Mouse (Mus musculus): ENCODE data around the gene Gm9844. TPM values are rescaled to one million over a fixed set of nuclear protein-coding genes. Genes with fewer than 3 reads are reported as not detected.
"Not testable (repeated sequence)": the region's sequence is repeated elsewhere in the genome, so short reads cannot be mapped to it uniquely, and the experiment has no call there.

The Gm9844 gene
- polyA plus RNA-seq (2015; fragmentation: Nextera tagmentation; extraction: Ambion mirVana), result 23.0 and 28.5 TPM in 2 replicates

- H3K36me3 ChIP-seq (ENCODE audit: control insufficient read depth, insufficient read depth), result no peaks in the 10 kb centered on the region
- no peak within 1 kb of the TSS for H3K27ac ChIP-seq (ENCODE audit: low read length)
- no peak within 1 kb of the TSS for H3K4me2 ChIP-seq (ENCODE audit: low read length)
- no peaks in the 10 kb centered on the region for H3K4me1 ChIP-seq (replicated peaks; ENCODE audit: control insufficient read depth, insufficient read depth, low read length)
- H3K27me3 ChIP-seq (replicated peaks; ENCODE audit: control insufficient read depth, insufficient read depth, low read length), result no peaks in the 10 kb centered on the region
- ATAC-seq, result no peak
- H3K9me3 ChIP-seq (ENCODE audit: control insufficient read depth, low read length), result no peaks in the 10 kb centered on the region
- H3K9ac ChIP-seq (replicated peaks; ENCODE audit: low read depth, low read length), result no peak within 1 kb of the TSS
- no peak within 1 kb of the TSS for H3K4me3 ChIP-seq (replicated peaks; ENCODE audit: low read length)
- 91% methylated on average over 7 of the region's 7 CpGs for WGBS
These were observed at the start of gene Gm9844 for GRCm38 (mm10) chr7:24861913-24862312. Gene Gm9844 (plus strand): TSS chr7:24862213.

GRCm38 (mm10) chr7:24817502-24817901 is 44.5 kb upstream of the Gm9844 start:
- Histone ChIP-seq H3K4me1 (replicated peaks; ENCODE audit: control insufficient read depth, insufficient read depth, low read length) (no peaks in the 10 kb centered on the region), H3K36me3 (ENCODE audit: control insufficient read depth, insufficient read depth) (no peaks in the 10 kb centered on the region), H3K27me3 (replicated peaks; ENCODE audit: control insufficient read depth, insufficient read depth, low read length) (no peaks in the 10 kb centered on the region), H3K27ac (ENCODE audit: low read length) (no peak overlapping the region), H3K9ac (replicated peaks; ENCODE audit: low read depth, low read length) (no peak overlapping the region), H3K4me2 (ENCODE audit: low read length) (no peak overlapping the region), H3K4me3 (replicated peaks; ENCODE audit: low read length) (no peak overlapping the region), H3K9me3 (ENCODE audit: control insufficient read depth, low read length) (no peaks in the 10 kb centered on the region)
- ATAC-seq, result no peak
- 2% methylated on average over 3 of the region's 3 CpGs for WGBS

GRCm38 (mm10) chr7:24824452-24824851 is 37.6 kb upstream of the Gm9844 start:
- H3K4me2 ChIP-seq (ENCODE audit: low read length), result no peak overlapping the region
- 74% methylated on average over 7 of the region's 7 CpGs for WGBS
- ATAC-seq, result no peak

GRCm38 (mm10) chr7:24827181-24827580 is 34.8 kb upstream of the Gm9844 start:
- 90% methylated on average over 4 of the region's 4 CpGs for WGBS
- H3K36me3 ChIP-seq (ENCODE audit: control insufficient read depth, insufficient read depth), result no peaks in the 10 kb centered on the region
- H3K27me3 ChIP-seq (replicated peaks; ENCODE audit: control insufficient read depth, insufficient read depth, low read length), result no peaks in the 10 kb centered on the region
- H3K27ac ChIP-seq (ENCODE audit: low read length), result no peak overlapping the region
- no peak overlapping the region for H3K9ac ChIP-seq (replicated peaks; ENCODE audit: low read depth, low read length)
- no peaks in the 10 kb centered on the region for H3K9me3 ChIP-seq (ENCODE audit: control insufficient read depth, low read length)
- no peak overlapping the region for H3K4me3 ChIP-seq (replicated peaks; ENCODE audit: low read length)
- no peak for ATAC-seq
- H3K4me2 ChIP-seq (ENCODE audit: low read length), result no peak overlapping the region
- H3K4me1 ChIP-seq (replicated peaks; ENCODE audit: control insufficient read depth, insufficient read depth, low read length), result no peaks in the 10 kb centered on the region

More at GRCm38 (mm10) chr7:24824452-24824851, 37.6 kb upstream of the Gm9844 start:
- H3K9ac ChIP-seq (replicated peaks; ENCODE audit: low read depth, low read length), result no peak overlapping the region
- no peaks in the 10 kb centered on the region for H3K36me3 ChIP-seq (ENCODE audit: control insufficient read depth, insufficient read depth)
- no peaks in the 10 kb centered on the region for H3K27me3 ChIP-seq (replicated peaks; ENCODE audit: control insufficient read depth, insufficient read depth, low read length)
- no peaks in the 10 kb centered on the region for H3K9me3 ChIP-seq (ENCODE audit: control insufficient read depth, low read length)
- H3K27ac ChIP-seq (ENCODE audit: low read length), result no peak overlapping the region
- no peak overlapping the region for H3K4me3 ChIP-seq (replicated peaks; ENCODE audit: low read length)
- H3K4me1 ChIP-seq (replicated peaks; ENCODE audit: control insufficient read depth, insufficient read depth, low read length), result no peaks in the 10 kb centered on the region

- ATAC-seq; H3K27ac ChIP-seq (ENCODE audit: low read length); H3K4me2 ChIP-seq (ENCODE audit: low read length); H3K4me1 ChIP-seq (replicated peaks; ENCODE audit: control insufficient read depth, insufficient read depth, low read length); H3K36me3 ChIP-seq (ENCODE audit: control insufficient read depth, insufficient read depth); H3K27me3 ChIP-seq (replicated peaks; ENCODE audit: control insufficient read depth, insufficient read depth, low read length); H3K9ac ChIP-seq (replicated peaks; ENCODE audit: low read depth, low read length); H3K4me3 ChIP-seq (replicated peaks; ENCODE audit: low read length); H3K9me3 ChIP-seq (ENCODE audit: control insufficient read depth, low read length): not testable (repeated sequence)
- 80% methylated on average over 11 of the region's 13 CpGs for WGBS
These were observed 23.1 kb upstream of the Gm9844 start for GRCm38 (mm10) chr7:24838732-24839409.

- Histone ChIP-seq H3K36me3 (ENCODE audit: control insufficient read depth, insufficient read depth) (no peaks in the 10 kb centered on the region), H3K9me3 (ENCODE audit: control insufficient read depth, low read length) (no peaks in the 10 kb centered on the region), H3K4me1 (replicated peaks; ENCODE audit: control insufficient read depth, insufficient read depth, low read length) (no peaks in the 10 kb centered on the region), H3K9ac (replicated peaks; ENCODE audit: low read depth, low read length) (no peak overlapping the region), H3K4me2 (ENCODE audit: low read length) (no peak overlapping the region), H3K27me3 (replicated peaks; ENCODE audit: control insufficient read depth, insufficient read depth, low read length) (no peaks in the 10 kb centered on the region), H3K27ac (ENCODE audit: low read length) (no peak overlapping the region), H3K4me3 (replicated peaks; ENCODE audit: low read length) (no peak overlapping the region)
- ATAC-seq, result no peak
- WGBS, result 85% methylated on average over 8 of the region's 8 CpGs
These were observed 22.6 kb upstream of the Gm9844 start for GRCm38 (mm10) chr7:24839410-24839808.

GRCm38 (mm10) chr7:24840331-24840730 is 21.7 kb upstream of the Gm9844 start:
- H3K4me3 ChIP-seq (replicated peaks; ENCODE audit: low read length), result no peak overlapping the region
- H3K4me1 ChIP-seq (replicated peaks; ENCODE audit: control insufficient read depth, insufficient read depth, low read length), result no peaks in the 10 kb centered on the region
- no peak overlapping the region for H3K9ac ChIP-seq (replicated peaks; ENCODE audit: low read depth, low read length)
- 60% methylated on average over 3 of the region's 3 CpGs for whole genome bisulfite sequencing
- H3K27me3 ChIP-seq (replicated peaks; ENCODE audit: control insufficient read depth, insufficient read depth, low read length), result no peaks in the 10 kb centered on the region
- no peaks in the 10 kb centered on the region for H3K36me3 ChIP-seq (ENCODE audit: control insufficient read depth, insufficient read depth)
- no peak for ATAC-seq
- no peaks in the 10 kb centered on the region for H3K9me3 ChIP-seq (ENCODE audit: control insufficient read depth, low read length)
- no peak overlapping the region for H3K4me2 ChIP-seq (ENCODE audit: low read length)
- H3K27ac ChIP-seq (ENCODE audit: low read length), result no peak overlapping the region

- H3K4me1 ChIP-seq (replicated peaks; ENCODE audit: control insufficient read depth, insufficient read depth, low read length), result peaks cover 4% of the 10 kb centered on the region; the same call in 1 of the 2 replicates
- no peaks in the 10 kb centered on the region for H3K27me3 ChIP-seq (replicated peaks; ENCODE audit: control insufficient read depth, insufficient read depth, low read length)
- H3K9ac ChIP-seq (replicated peaks; ENCODE audit: low read depth, low read length), result no peak overlapping the region
- no peak overlapping the region for H3K4me2 ChIP-seq (ENCODE audit: low read length)
- no peaks in the 10 kb centered on the region for H3K36me3 ChIP-seq (ENCODE audit: control insufficient read depth, insufficient read depth)
- 71% methylated on average over 4 of the region's 4 CpGs for WGBS
- no peaks in the 10 kb centered on the region for H3K9me3 ChIP-seq (ENCODE audit: control insufficient read depth, low read length)
- H3K27ac ChIP-seq (ENCODE audit: low read length), result no peak overlapping the region
- no peak overlapping the region for H3K4me3 ChIP-seq (replicated peaks; ENCODE audit: low read length)
- no peak for ATAC-seq
These were observed 21.0 kb upstream of the Gm9844 start for GRCm38 (mm10) chr7:24841009-24841408.

GRCm38 (mm10) chr7:24844144-24844543 is 17.9 kb upstream of the Gm9844 start:
- no peaks in the 10 kb centered on the region for H3K9me3 ChIP-seq (ENCODE audit: control insufficient read depth, low read length)
- 37% methylated on average over 5 of the region's 5 CpGs for WGBS
- H3K27me3 ChIP-seq (replicated peaks; ENCODE audit: control insufficient read depth, insufficient read depth, low read length), result no peaks in the 10 kb centered on the region
- no peak for ATAC-seq
- H3K36me3 ChIP-seq (ENCODE audit: control insufficient read depth, insufficient read depth), result no peaks in the 10 kb centered on the region
- no peak overlapping the region for H3K4me2 ChIP-seq (ENCODE audit: low read length)
- H3K27ac ChIP-seq (ENCODE audit: low read length), result no peak overlapping the region
- H3K9ac ChIP-seq (replicated peaks; ENCODE audit: low read depth, low read length), result no peak overlapping the region
- H3K4me1 ChIP-seq (replicated peaks; ENCODE audit: control insufficient read depth, insufficient read depth, low read length), result peaks cover 4% of the 10 kb centered on the region; the same call in 1 of the 2 replicates
- H3K4me3 ChIP-seq (replicated peaks; ENCODE audit: low read length), result no peak overlapping the region

GRCm38 (mm10) chr7:24845181-24845580 is 16.8 kb upstream of the Gm9844 start:
- H3K27me3 ChIP-seq (replicated peaks; ENCODE audit: control insufficient read depth, insufficient read depth, low read length), result no peaks in the 10 kb centered on the region
- peaks cover 4% of the 10 kb centered on the region; the same call in 1 of the 2 replicates for H3K4me1 ChIP-seq (replicated peaks; ENCODE audit: control insufficient read depth, insufficient read depth, low read length)
- H3K4me3 ChIP-seq (replicated peaks; ENCODE audit: low read length), result no peak overlapping the region
- H3K36me3 ChIP-seq (ENCODE audit: control insufficient read depth, insufficient read depth), result no peaks in the 10 kb centered on the region
- ATAC-seq, result no peak
- WGBS, result 89% methylated on average over 9 of the region's 9 CpGs
- H3K4me2 ChIP-seq (ENCODE audit: low read length), result no peak overlapping the region
- H3K9me3 ChIP-seq (ENCODE audit: control insufficient read depth, low read length), result no peaks in the 10 kb centered on the region
- H3K27ac ChIP-seq (ENCODE audit: low read length), result no peak overlapping the region
- no peak overlapping the region for H3K9ac ChIP-seq (replicated peaks; ENCODE audit: low read depth, low read length)
